Mouse (Mus musculus): ENCODE measurements at regions not wholly inside any gene's neighbourhood (a gene's known extent, or its start where the extent isn't known, plus 50 kb on each side); places are given as distances from the start of the nearest gene placed in this dataset.

DNA sequence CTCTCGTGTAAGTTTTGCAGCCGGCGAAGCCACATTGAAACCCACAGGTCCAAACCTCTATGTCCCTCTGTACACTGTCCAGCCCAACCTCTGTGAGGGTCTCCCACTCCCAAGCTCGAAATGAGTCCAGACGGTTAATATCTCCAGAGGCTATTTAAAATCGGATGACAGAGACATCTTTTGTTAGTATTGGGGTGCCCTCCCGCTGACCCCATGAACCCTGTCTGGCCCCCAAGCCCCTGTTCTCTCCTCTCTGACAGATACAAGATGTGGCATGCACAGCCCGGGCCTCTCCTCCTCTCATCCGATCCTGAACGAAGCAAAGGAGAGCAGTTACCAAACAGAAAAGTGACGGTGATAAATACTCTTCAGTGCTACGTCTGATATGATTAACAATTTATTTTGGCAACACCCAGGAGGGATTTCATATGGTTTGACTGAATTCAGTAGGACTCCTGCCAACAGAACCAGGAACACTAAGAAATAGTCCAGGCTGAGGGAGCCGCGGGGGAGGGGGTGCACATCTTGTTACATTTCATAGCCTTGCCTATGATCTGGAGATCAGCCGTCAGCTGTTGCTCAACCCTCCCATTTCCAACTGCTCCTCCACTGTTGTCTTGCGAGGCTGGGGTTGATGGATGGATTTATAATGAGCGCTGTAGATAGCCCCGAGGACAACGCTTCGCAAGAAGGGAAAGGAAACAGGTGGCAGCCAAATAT lies 266.6 kb upstream of the Klf3 start:
- TF ChIP-seq CTCF (conservative IDR thresholded peaks at IDR 0.05 in 1 of 2, IDR thresholded peaks at IDR 0.05 in 1 of 2; ENCODE audit: low read depth in 2 of 2, low read length in 2 of 2) (no peak), JUND (conservative IDR thresholded peaks at IDR 0.05; ENCODE audit: low read depth, low read length) (no peak), POLR2A (IDR thresholded peaks at IDR 0.05; ENCODE audit: low read depth, low read length) (no peak), JUN (IDR thresholded peaks at IDR 0.05; ENCODE audit: insufficient read depth, low read depth, low read length) (no peak)

Measured in CH12.LX (cell line).